Mouse (Mus musculus): Measurements from ENCODE around the gene Cped1.
"Not testable (repeated sequence)": the region's sequence is repeated elsewhere in the genome, so short reads cannot be mapped to it uniquely, and the experiment has no call there.

The Cped1 gene

GRCm38 (mm10) chr6:22027854-22028253 is 42.1 kb downstream of the Cped1 start:
- no peak for DNase-seq

- peak; percentile 2 for DNase-seq
Observed at GRCm38 (mm10) chr6:22030381-22030780, 44.7 kb downstream of the Cped1 start.

GRCm38 (mm10) chr6:22033188-22033587 is 47.5 kb downstream of the Cped1 start:
- no peak for DNase-seq

GRCm38 (mm10) chr6:22035408-22035807 is 49.7 kb downstream of the Cped1 start:
- no peak for DNase-seq

DNA sequence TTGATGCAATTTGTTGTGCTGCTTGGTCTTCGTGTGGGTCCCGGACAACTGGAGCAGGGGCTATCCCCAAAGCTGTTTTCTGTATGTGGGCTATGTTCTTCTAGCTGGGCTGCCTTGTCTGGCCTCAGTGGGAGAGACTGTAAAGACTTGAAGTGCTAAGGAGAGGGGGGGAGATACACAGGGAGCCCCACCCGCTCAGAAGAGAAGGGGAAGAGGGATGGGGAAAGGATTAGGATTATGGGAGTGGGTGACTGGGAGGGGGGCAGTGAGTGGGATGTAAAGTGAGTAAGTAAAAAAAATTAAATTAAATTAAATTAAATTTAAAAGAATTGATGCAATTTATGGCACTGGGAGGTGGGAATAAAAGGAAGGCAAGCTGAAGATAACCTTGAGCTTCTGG is 50.2 kb downstream of the Cped1 start:
- DNase-seq, result no peak

GRCm38 (mm10) chr6:22036396-22036795 is 50.7 kb downstream of the Cped1 start:
- no peak for DNase-seq

DNA sequence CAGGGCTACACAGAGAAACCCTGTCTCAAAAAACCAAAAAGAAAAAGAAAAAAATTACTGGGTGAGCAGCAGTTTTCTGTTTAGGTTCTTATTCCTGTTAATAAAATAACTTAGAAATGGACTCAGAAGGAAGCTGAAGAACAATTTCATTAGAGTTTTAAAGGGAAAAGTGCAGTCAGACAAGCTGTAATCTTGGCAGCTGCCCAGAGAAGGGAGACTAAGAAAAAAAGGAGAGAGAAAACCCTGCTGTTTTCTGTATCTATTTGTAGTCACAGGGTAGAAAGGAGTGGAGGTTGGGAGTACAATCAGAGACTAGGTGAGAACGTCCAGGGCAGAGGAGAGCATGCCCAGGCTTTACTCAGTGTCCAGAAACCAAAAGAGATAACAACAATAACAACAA is 51.2 kb downstream of the Cped1 start:
- DNase-seq, result no peak

- no peak for DNase-seq
Observed at GRCm38 (mm10) chr6:22037441-22038050, 51.8 kb downstream of the Cped1 start.

- DNase-seq, result not testable (repeated sequence)
Observed at GRCm38 (mm10) chr6:22039666-22040065, 54.0 kb downstream of the Cped1 start.

DNA sequence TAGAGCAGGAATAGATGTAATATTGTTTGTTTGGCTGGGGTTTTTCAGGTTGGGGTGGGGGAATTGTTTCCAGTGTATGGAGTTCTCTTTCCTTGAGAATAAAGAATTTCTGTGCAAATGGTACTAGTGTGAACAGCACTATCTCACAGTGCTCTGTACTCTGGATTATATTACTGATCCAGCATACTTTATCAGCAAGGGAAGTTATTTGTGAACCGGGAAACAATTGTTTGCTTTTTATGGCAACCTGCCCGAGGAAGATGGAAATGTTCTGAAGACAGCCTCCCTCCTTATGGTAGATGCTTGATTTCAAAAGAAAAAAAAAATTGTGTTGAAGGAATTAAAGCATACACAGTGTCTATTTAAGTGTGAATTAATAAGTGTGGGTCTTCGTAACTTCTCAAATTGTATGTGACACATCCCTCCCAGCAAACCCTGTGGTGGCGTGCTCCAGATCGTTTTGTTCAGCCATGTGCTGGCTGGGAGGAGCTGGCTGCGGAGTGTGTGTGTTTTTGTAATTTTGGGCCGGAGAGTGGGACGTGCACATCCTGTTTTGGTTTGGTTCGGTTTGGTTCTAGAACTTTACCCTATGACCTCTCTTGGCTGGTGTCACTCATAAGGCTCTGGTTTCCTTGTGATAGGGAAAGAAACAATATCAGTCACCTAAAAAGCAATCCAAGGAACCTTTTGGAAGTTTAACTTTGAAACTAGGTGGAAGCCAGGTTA is 59.3 kb downstream of the Cped1 start:
- DNase-seq, result no peak

DNA sequence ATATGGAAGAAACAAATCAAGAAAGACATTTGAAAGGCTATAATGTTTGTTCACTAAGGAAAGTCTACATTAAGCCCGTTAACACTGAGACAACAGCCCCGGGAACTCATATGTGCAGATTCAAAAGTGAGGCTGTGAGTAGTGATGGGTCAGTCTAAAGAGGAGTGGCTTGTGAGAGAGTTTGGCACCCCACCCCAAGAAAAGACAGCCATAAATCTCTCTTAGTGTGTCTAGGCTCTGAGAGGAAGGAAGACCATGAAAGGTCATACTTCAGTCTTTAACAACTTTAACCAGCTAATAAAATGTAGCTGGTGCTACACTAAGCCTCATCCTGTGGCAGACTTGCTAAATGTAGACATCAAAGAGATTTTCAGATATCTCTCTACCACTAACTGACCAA is 61.4 kb downstream of the Cped1 start:
- DNase-seq, result no peak

DNA sequence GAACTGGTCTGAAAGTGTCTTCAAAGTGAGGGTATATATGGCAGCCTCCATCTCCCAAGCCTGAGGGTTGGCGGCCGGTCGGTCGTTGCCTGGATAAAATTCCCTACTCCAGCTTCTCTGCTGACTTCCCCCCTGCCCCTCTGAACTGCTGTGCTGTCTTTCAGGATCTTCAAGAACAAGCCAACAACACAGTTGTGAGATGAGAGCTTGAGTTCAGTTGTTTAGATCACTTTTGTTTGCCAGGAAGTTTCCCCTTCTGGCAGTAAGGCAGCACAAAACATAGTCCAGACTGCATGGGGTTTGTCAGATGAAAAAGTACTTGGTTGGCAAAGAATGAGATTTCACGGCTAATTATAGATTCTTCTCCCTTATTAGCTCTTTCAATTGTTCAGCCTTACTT is 63.4 kb downstream of the Cped1 start:
- DNase-seq, result no peak

- DNase-seq, result no peak
Observed at GRCm38 (mm10) chr6:22051526-22051925, 65.8 kb downstream of the Cped1 start.

DNA sequence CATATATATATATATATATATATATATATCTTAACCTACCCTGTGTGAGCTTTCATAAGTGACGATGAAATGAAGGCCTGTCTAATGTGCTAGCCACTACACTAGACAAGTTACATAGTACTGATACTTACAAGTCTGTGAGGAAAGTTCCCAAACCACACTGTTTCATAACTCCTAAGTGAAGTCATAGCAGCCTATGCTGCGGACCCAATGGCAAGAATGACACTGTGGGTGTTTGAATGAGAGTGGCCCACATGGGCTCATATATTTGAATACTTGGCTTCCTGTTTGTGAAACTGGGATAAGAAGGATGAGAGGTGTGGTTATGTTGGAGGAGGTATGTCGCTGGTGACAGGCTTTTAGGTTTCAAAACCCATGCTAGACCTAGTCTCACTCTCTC is 67.3 kb downstream of the Cped1 start:
- DNase-seq, result no peak

GRCm38 (mm10) chr6:22064341-22064740 is 78.6 kb downstream of the Cped1 start:
- no peak for DNase-seq

- DNase-seq, result no peak
Observed at GRCm38 (mm10) chr6:22070603-22071322, 85.0 kb downstream of the Cped1 start.

- DNase-seq, result peak; percentile 4
Observed at GRCm38 (mm10) chr6:22071323-22071840, 85.7 kb downstream of the Cped1 start.

- no peak for DNase-seq
Observed at GRCm38 (mm10) chr6:22072737-22073136, 87.0 kb downstream of the Cped1 start.

GRCm38 (mm10) chr6:22074232-22075083 is 88.7 kb downstream of the Cped1 start:
- no peak for DNase-seq

- no peak for DNase-seq
Observed at GRCm38 (mm10) chr6:22078686-22079264, 93.1 kb downstream of the Cped1 start.

DNA sequence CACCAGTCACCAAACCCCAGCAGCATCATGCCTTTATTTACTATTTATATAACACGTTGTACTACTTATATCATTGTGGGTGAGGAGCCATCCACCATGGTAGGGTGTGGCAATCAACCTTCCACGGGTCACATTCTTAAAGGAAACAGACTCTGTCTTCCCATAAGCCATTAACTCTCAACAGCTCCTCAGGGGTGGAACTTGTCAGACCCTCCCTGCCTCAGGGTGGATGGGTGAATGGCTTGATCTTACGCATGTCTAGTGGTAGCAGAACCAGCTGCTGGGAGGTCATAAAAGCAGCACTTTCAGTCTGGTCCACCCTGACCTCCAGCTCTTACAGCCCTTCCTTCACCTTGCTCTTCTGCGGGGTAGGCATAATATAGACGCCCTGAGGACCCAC is 100.3 kb downstream of the Cped1 start:
- DNase-seq, result no peak

- no peak for DNase-seq
Observed at GRCm38 (mm10) chr6:22088346-22089064, 102.8 kb downstream of the Cped1 start.

Measured in cerebellum, adult 8-10 months (tissue).